Mouse (Mus musculus): ENCODE measurements around the gene Atg16l1.

GRCm38 (mm10) chr1:87812061-87812460, 56.4 kb downstream of the Atg16l1 start:
- TF ChIP-seq CTCF (IDR thresholded peaks at IDR 0.05; ENCODE audit: extremely low read depth, insufficient read length, insufficient replicate concordance, low read depth, low read length) (no peak), POLR2A (IDR thresholded peaks at IDR 0.05; ENCODE audit: low read depth, low read length) (no peak)

Data from small intestine, adult 2 months (tissue).